Mouse (Mus musculus) effector memory CD4-positive, alpha-beta T cell, adult 7 months (primary cell): ENCODE measurements around the gene Prrt1. TPM values are rescaled to one million over a fixed set of nuclear protein-coding genes. Genes with fewer than 3 reads are reported as not detected.

Experiments used
- polyA plus RNA-seq: library from polyadenylated mRNA; unstranded; fragments of 100-300 nt; shearing (Covaris generic); gene quantifications from one replicate; pipeline ENCODE4 v1.2.1, GENCODE M21; 2017

Prrt1 gene
- 20.9 TPM for polyA plus RNA-seq

GRCm38 (mm10) chr17:34629221-34629751 is at the start of gene Prrt1:
TSS of gene Prrt1 (plus strand) at chr17:34629533.

GRCm38 (mm10) chr17:34589681-34590101 is 39.6 kb upstream of the Prrt1 start, which contains the start of gene Gpsm3:
TSS of gene Gpsm3 (plus strand) at chr17:34589806.

GRCm38 (mm10) chr17:34591029-34591993 is 38.0 kb upstream of the Prrt1 start, which contains the start of gene Pbx2:
TSS of gene Pbx2 (plus strand) at chr17:34591266.

DNA sequence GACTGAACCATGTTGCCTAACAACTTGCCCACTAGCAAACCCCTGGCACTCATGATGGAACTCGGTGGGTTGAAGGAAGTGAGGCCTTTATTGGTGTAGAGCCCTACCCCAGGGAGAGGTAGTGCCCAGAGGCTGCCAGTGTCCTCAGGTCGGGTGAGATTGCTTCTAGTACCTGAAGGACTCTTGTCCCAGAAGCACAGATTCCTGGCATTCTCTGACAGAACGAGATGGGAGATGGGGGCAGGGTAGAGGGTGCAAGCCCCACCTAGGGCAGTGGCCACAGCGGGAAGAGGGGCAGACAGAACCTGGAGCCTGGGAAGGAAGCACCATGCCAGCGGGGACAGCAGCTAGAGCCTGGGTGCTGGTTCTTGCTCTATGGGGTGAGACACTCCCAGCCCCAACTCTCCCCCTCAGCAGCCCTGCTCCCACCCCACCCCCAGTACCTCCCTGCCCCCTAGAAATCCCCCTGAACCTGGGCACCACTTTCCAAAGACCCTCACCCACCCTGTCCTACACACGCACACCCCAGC is 31.7 kb upstream of the Prrt1 start, which contains the start of gene Ager:
Ager (plus strand) TSS at position 297 of the 530 bp plus-strand sequence.

GRCm38 (mm10) chr17:34603375-34604060 is 25.8 kb upstream of the Prrt1 start, which contains the start of gene Rnf5:
TSS of gene Rnf5 (minus strand) at chr17:34603690.

DNA sequence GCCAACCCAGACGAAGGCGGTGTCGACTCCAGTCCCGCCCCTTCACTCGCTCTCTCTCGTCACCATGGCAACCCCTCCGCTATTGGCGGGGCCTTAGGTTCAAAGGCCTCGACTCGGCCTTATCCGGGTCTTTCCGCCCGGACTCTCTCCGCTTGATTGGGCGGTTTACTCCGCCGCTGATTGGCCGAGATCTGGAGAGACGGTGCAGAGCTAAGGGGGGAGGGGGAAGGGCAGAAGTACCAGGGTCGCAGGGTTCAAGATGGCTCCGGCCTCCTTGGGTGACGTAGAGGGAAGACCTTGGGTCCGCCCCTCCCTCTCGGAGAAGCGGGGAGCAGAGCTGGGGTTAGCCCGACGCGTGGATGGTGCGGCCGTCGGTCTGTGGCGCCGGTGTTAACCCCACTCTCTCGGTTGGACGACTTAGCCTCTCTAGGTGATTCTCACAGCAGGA is 25.2 kb upstream of the Prrt1 start, which contains the start of gene Agpat1:
Agpat1 (plus strand) TSS at position 202 of the 448 bp plus-strand sequence.

GRCm38 (mm10) chr17:34615871-34616270 is 13.5 kb upstream of the Prrt1 start, which contains the start of gene Egfl8:
TSS of gene Egfl8 (minus strand) at chr17:34615971.

DNA sequence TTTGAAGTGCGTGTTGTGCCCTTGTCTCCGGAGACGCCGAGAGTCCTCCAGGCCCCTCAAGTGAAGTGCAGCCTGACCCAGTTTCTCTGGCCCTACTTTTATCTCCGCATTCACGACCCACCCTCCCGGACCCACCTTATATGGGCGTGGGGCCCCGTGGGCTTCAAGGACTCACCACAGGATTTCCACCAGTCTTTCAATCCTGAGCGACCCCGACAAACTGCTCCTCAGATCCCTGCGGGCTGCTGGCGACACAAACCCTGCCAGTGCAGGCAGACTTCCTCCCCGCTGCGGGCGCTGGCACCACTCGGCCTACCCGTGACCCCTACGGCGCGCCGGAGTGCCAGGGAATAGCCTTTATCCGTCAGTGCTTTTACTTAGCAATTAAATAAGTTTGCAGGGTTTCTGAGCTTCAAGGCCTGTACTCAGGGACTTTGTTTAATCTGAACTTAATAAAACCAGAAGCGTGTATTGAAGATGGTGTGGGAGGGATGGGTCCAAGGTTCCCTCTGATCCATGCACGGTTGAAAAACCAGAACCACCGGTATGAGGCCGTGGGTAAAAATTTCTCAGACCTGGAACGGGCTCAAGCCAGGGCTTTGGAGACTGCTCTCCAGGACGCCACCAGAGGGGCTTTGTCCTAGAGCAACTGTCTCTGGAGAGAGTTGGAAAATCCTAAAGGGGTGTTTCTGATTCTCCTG is 1.2 kb upstream of the Prrt1 start, which contains the start of gene Ppt2:
Ppt2 (minus strand) TSS at position 568 of the 701 bp plus-strand sequence.

DNA sequence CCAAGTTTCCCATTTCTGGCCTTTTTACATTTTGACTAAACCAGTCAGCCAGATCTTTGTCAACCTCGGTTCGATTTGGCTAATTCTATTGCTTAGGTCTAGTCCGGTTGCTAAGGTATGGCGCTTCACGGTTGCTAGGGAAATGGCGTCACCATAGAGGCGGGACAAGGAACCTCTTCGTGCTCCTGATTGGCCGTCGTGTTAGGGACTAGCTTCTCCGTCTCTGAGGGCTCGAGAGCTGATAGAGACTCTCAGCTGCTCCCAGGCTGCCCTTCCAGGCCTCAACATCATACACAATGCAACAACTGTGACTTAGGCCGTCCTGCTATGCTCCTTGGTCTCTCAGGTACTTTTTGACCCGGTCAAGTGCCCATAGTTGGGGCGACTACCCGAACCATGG is 15.3 kb downstream of the Prrt1 start, which contains the start of gene Fkbpl:
Fkbpl (plus strand) TSS at position 157 of the 400 bp plus-strand sequence.

DNA sequence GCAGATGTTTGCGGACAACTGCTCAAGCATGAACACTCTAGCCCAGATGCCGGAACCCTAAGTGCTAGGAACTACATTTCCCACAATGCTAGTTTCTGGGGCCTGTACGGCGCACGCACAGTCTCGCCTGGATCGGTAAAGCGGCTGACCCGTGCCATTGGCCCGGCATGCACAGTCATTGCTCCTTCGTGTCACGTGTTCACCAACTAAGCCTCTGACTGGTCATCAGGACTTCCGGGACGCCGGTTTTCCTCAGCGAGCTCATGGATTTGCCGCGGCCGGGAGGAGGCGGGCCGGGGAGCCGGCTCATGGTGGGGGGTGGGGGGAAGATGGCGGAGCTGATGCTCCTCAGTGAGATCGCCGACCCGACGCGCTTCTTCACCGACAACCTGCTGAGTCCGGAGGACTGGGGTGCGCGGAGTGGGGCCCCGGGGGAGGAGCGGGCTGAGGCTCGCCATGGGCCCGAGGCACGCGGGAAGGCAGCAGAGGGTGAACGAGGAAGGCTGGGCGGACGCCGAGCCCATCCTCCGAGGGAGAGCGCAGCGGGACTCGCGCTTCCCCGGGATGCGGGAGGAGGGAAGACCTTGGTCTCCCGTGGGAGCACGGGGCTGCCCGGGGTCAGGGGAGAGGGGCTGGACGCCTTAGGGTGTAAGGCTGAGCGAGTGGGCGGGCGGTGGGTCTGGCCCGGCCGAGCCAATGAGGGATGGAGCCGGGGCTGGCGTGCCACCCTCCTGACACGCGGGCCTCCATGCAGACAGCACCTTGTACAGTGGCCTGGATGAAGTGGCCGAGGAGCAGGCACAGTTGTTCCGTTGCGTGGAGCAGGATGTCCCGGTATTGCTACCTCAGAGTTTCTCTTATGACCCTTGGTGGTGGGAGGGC is 17.8 kb downstream of the Prrt1 start, which contains the start of gene Atf6b:
Atf6b (plus strand) TSS at position 241 of the 882 bp plus-strand sequence.

DNA sequence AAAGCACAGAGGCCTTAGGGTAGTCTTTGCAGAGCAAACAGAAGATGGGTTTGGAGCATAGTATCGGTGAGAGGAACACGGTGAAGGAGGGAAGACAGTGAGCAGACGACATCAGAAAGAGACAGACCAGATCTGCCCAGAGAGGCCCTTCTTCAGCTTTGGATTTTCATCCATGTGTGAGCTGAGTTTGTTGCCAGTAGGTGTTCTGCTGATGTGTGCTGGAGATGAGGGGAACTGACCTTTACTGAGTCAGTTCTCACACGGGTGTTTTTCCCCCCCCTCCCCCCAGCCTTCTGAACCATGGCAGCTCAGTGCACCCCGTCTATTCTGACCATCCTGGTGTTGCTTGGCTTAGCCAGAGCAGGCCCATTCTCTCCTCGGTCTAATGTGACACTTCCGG is 40.9 kb downstream of the Prrt1 start, which contains the start of gene Tnxb:
Tnxb (plus strand) TSS at position 301 of the 400 bp plus-strand sequence.

Other genes starting within 250 kb of the Prrt1 start
- gene BC051142, start 230.7 kb upstream of the Prrt1 start, polyA plus RNA-seq = 1.2 TPM
- not detected for gene Btnl4, start 152.2 kb upstream of the Prrt1 start, polyA plus RNA-seq
- not detected for gene Btnl6, start 112.2 kb upstream of the Prrt1 start, polyA plus RNA-seq
- gene Notch4, start 65.3 kb upstream of the Prrt1 start, polyA plus RNA-seq = 1.9 TPM
- 194 TPM for gene Gpsm3, start 39.7 kb upstream of the Prrt1 start, polyA plus RNA-seq
- gene Pbx2, start 38.3 kb upstream of the Prrt1 start, polyA plus RNA-seq = 5.6 TPM
- gene Ager, start 31.7 kb upstream of the Prrt1 start, polyA plus RNA-seq = not detected
- gene Rnf5, start 25.8 kb upstream of the Prrt1 start, polyA plus RNA-seq = 59.0 TPM
- gene Agpat1, start 25.3 kb upstream of the Prrt1 start, polyA plus RNA-seq = 18.8 TPM
- gene Egfl8, start 13.6 kb upstream of the Prrt1 start, polyA plus RNA-seq = 3.2 TPM
- 28.8 TPM for gene Ppt2, start 1.0 kb upstream of the Prrt1 start, polyA plus RNA-seq
- gene Fkbpl, start 15.2 kb downstream of the Prrt1 start, polyA plus RNA-seq = 1.00 TPM
- 55.9 TPM for gene Atf6b, start 17.6 kb downstream of the Prrt1 start, polyA plus RNA-seq
- 0.02 TPM for gene Tnxb, start 41.0 kb downstream of the Prrt1 start, polyA plus RNA-seq
- gene C4b, start 114.3 kb downstream of the Prrt1 start, polyA plus RNA-seq = not detected
- not detected for gene Cyp21a1, start 175.0 kb downstream of the Prrt1 start, polyA plus RNA-seq
- gene Stk19, start 207.4 kb downstream of the Prrt1 start, polyA plus RNA-seq = 22.8 TPM
- 93.8 TPM for gene Dxo, start 207.5 kb downstream of the Prrt1 start, polyA plus RNA-seq
- gene Skiv2l, start 220.7 kb downstream of the Prrt1 start, polyA plus RNA-seq = 117 TPM
- 34.7 TPM for gene Nelfe, start 220.9 kb downstream of the Prrt1 start, polyA plus RNA-seq
- gene Cfb, start 233.0 kb downstream of the Prrt1 start, polyA plus RNA-seq = 0.40 TPM
- 0.38 TPM for gene Zbtb12, start 249.9 kb downstream of the Prrt1 start, polyA plus RNA-seq